Mouse (Mus musculus): ENCODE measurements around the gene Pdcd6ip. TPM values are rescaled to one million over a fixed set of nuclear protein-coding genes. Genes with fewer than 3 reads are reported as not detected.

The Pdcd6ip gene
- polyA plus RNA-seq, 1 experiment from 2014 or later = 85.5 TPM

DNA sequence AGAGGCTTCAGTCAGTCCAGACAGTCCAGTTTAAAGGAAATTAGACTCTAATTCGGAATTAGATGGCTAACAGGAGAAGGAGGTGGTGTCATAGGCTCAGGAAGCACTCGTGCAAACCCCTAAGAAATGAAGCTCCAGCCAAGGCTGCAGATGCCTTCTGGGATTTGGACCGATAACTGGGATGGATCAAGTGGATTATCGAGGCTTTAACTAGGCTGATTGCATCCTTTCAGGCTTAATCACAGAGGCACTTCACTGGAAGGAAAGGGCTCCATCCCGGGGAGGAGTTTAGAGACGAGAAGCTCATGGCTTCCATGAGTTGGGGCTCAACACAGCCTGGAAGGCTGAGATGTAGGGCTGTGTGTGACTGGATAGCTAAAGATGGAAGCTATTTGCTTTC, 84.0 kb downstream of the Pdcd6ip start:
- DNase-seq (ENCODE audit: low spot score) (no peak), ATAC-seq (replicated peaks; ENCODE audit: low FRiP score, low TSS enrichment, low read depth) (no peak)
- Histone ChIP-seq H3K27ac (ENCODE audit: low read depth) (no peak overlapping the region), H3K27me3 (replicated peaks; ENCODE audit: control insufficient read depth, insufficient read depth, low read length) (no peaks in the 10 kb centered on the region), H3K9ac (ENCODE audit: low read length) (no peak overlapping the region), H3K4me3 (ENCODE audit: low read depth, low read length) (no peak overlapping the region), H3K9me3 (ENCODE audit: control insufficient read depth, low read length) (peaks cover 3% of the 10 kb centered on the region; the same call in 1 of the 2 replicates), H3K4me2 (ENCODE audit: low read length) (no peak overlapping the region), H3K36me3 (ENCODE audit: control insufficient read depth, insufficient read depth, low read length) (no peaks in the 10 kb centered on the region), H3K4me1 (replicated peaks; ENCODE audit: control insufficient read depth, insufficient read depth, low read length) (no peaks in the 10 kb centered on the region)
- WGBS = 85% methylated on average over 6 of the region's 6 CpGs

- Histone ChIP-seq H3K4me2 (ENCODE audit: low read length) (no peak overlapping the region), H3K9me3 (ENCODE audit: control insufficient read depth, low read length) (no peaks in the 10 kb centered on the region), H3K36me3 (ENCODE audit: control insufficient read depth, insufficient read depth, low read length) (no peaks in the 10 kb centered on the region), H3K4me1 (replicated peaks; ENCODE audit: control insufficient read depth, insufficient read depth, low read length) (no peaks in the 10 kb centered on the region), H3K9ac (ENCODE audit: low read length) (no peak overlapping the region), H3K27ac (ENCODE audit: low read depth) (no peak overlapping the region), H3K4me3 (ENCODE audit: low read depth, low read length) (no peak overlapping the region), H3K27me3 (replicated peaks; ENCODE audit: control insufficient read depth, insufficient read depth, low read length) (no peaks in the 10 kb centered on the region)
- 84% methylated on average over 6 of the region's 6 CpGs for WGBS
- DNase-seq (ENCODE audit: low spot score) (no peak), ATAC-seq (replicated peaks; ENCODE audit: low FRiP score, low TSS enrichment, low read depth) (no peak)
Measured at GRCm38 (mm10) chr9:113617081-113617480, 91.0 kb downstream of the Pdcd6ip start.

DNA sequence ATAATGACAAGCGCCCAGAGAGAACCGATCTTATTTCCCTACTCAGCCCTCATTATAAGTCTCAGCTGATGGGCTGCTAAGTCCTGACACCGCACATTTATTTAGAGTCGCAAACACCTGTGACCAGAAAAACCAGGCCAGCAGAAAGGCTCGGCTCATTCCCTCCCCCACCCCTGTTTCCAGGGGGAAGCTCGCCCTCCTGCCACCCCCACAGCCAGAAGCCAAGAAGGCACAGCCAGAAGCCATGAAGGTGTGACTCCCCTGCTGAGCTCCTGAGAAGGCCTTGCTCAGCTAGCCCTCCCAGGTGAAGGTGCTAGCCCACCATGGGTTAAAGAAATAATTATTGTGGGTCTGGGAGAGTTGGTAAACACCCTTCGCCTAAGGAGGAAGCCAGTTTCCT, 97.3 kb downstream of the Pdcd6ip start:
- no peaks in the 10 kb centered on the region for H3K27me3 ChIP-seq (replicated peaks; ENCODE audit: control insufficient read depth, insufficient read depth, low read length)
- no peak overlapping the region for H3K27ac ChIP-seq (ENCODE audit: low read depth)
- H3K9ac ChIP-seq (ENCODE audit: low read length) = no peak overlapping the region
- no peak overlapping the region for H3K4me2 ChIP-seq (ENCODE audit: low read length)
- WGBS = 43% methylated on average over 7 of the region's 7 CpGs
- H3K9me3 ChIP-seq (ENCODE audit: control insufficient read depth, low read length) = no peaks in the 10 kb centered on the region
- DNase-seq (ENCODE audit: low spot score) (no peak), ATAC-seq (replicated peaks; ENCODE audit: low FRiP score, low TSS enrichment, low read depth) (no peak)
- H3K4me3 ChIP-seq (ENCODE audit: low read depth, low read length) = no peak overlapping the region
- no peaks in the 10 kb centered on the region for H3K4me1 ChIP-seq (replicated peaks; ENCODE audit: control insufficient read depth, insufficient read depth, low read length)
- no peaks in the 10 kb centered on the region for H3K36me3 ChIP-seq (ENCODE audit: control insufficient read depth, insufficient read depth, low read length)

DNA sequence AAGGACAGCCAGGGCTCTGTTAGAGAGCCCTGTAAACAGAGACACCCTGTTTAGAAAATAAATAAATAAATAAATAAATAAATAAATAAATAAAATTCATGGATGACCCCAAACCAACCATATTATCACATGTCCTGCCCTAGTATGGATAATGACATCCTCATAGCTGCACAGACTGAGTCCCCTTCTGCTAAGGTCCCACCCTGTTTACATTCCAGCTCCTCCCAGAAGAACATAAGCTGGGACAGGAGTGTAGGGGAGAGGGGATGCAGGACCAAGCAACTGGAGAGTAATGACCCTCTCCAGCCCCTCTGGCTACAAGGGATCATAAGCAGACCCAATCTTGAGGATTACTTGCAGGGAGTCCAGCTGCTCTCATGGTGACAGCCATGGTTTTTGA, 105.9 kb downstream of the Pdcd6ip start:
- ATAC-seq (replicated peaks; ENCODE audit: low FRiP score, low TSS enrichment, low read depth) = no peak
- H3K4me3 ChIP-seq (ENCODE audit: low read depth, low read length) = no peak overlapping the region

More for the DNA sequence above, 105.9 kb downstream of the Pdcd6ip start:
- Histone ChIP-seq H3K4me2 (ENCODE audit: low read length) (no peak overlapping the region), H3K9me3 (ENCODE audit: control insufficient read depth, low read length) (no peaks in the 10 kb centered on the region), H3K27me3 (replicated peaks; ENCODE audit: control insufficient read depth, insufficient read depth, low read length) (no peaks in the 10 kb centered on the region), H3K27ac (ENCODE audit: low read depth) (no peak overlapping the region), H3K36me3 (ENCODE audit: control insufficient read depth, insufficient read depth, low read length) (no peaks in the 10 kb centered on the region), H3K9ac (ENCODE audit: low read length) (no peak overlapping the region), H3K4me1 (replicated peaks; ENCODE audit: control insufficient read depth, insufficient read depth, low read length) (no peaks in the 10 kb centered on the region)
- DNase-seq (ENCODE audit: low spot score) = no peak

Other genes starting within 250 kb of the Pdcd6ip start
- gene Clasp2, start 33.2 kb upstream of the Pdcd6ip start, polyA plus RNA-seq (2014; fragmentation: Nextera tagmentation; extraction: Ambion mirVana) = 30.3 and 31.7 TPM in 2 replicates
- gene Ubp1, start 222.7 kb upstream of the Pdcd6ip start, polyA plus RNA-seq (2014; fragmentation: Nextera tagmentation; extraction: Ambion mirVana) = 42.1 and 44.6 TPM in 2 replicates